Mouse (Mus musculus) liver, embryonic 13.5 days (tissue): ENCODE data around the gene Tob2. TPM values are rescaled to one million over a fixed set of nuclear protein-coding genes. Genes with fewer than 3 reads are reported as not detected.

Experiments
- ATAC-seq: fragments of 200-750 bp; cut with Nextera tagmentation; 2 replicates; pipeline ENCODE4 v1.8.0; 2017; ENCODE audit warnings: low read depth, mild to moderate bottlenecking, moderate number of reproducible peaks, moderate library complexity
- DNase-seq: peaks from one replicate; pipeline ENCODE4 v3.0.0; 2022
- H3K27ac ChIP-seq: fragments of 300-500 bp; sonication (generic); 2 replicates; pipeline ENCODE4 v1.5.1; 2015; ENCODE audit warnings: moderate library complexity, mild to moderate bottlenecking, inconsistent platforms
- H3K27me3 ChIP-seq: fragments of 300-500 bp; sonication (generic); 2 replicates; pipeline ENCODE4 v1.6.1; 2015; ENCODE audit warnings: mild to moderate bottlenecking, inconsistent platforms
- H3K36me3 ChIP-seq: fragments of 300-500 bp; sonication (generic); 2 replicates; pipeline ENCODE4 v1.6.1; 2015; ENCODE audit warnings: mild to moderate bottlenecking, inconsistent platforms
- H3K4me1 ChIP-seq: fragments of 300-500 bp; sonication (generic); replicated peaks from 2 replicates; pipeline ENCODE4 v1.6.1; 2015; ENCODE audit warnings: inconsistent platforms
- H3K4me2 ChIP-seq: fragments of 300-500 bp; sonication (generic); 2 replicates; pipeline ENCODE4 v1.6.1; 2015; ENCODE audit warnings: inconsistent platforms, mild to moderate bottlenecking, moderate library complexity
- H3K4me3 ChIP-seq: fragments of 300-500 bp; sonication (generic); replicated peaks from 2 replicates; pipeline ENCODE4 v1.5.1; 2015; ENCODE audit warnings: mild to moderate bottlenecking, inconsistent platforms
- H3K9ac ChIP-seq: fragments of 300-500 bp; sonication (generic); 2 replicates; pipeline ENCODE4 v1.6.1; 2015; ENCODE audit warnings: mild to moderate bottlenecking, inconsistent platforms
- H3K9me3 ChIP-seq: fragments of 300-500 bp; sonication (generic); replicated peaks from 2 replicates; pipeline ENCODE4 v1.6.1; 2016; ENCODE audit warnings: inconsistent platforms
- WGBS: fragments of 180-500 bp; shearing (Covaris S2); methylation state at CpG from one replicate; pipeline ENCODE4 v1.1.7; 2015; ENCODE audit not compliant: insufficient replicate concordance; 5-methylcytosine and 5-hydroxymethylcytosine counted together
- polyA plus RNA-seq: library from polyadenylated mRNA; unstranded; fragments of >200 nt; fragmentation: Nextera tagmentation; extraction: Ambion mirVana; gene quantifications from 2 replicates; pipeline ENCODE4 v1.2.1, GENCODE M21; 2015

The Tob2 gene
- 9.0 and 11.9 TPM in 2 replicates for polyA plus RNA-seq

DNA sequence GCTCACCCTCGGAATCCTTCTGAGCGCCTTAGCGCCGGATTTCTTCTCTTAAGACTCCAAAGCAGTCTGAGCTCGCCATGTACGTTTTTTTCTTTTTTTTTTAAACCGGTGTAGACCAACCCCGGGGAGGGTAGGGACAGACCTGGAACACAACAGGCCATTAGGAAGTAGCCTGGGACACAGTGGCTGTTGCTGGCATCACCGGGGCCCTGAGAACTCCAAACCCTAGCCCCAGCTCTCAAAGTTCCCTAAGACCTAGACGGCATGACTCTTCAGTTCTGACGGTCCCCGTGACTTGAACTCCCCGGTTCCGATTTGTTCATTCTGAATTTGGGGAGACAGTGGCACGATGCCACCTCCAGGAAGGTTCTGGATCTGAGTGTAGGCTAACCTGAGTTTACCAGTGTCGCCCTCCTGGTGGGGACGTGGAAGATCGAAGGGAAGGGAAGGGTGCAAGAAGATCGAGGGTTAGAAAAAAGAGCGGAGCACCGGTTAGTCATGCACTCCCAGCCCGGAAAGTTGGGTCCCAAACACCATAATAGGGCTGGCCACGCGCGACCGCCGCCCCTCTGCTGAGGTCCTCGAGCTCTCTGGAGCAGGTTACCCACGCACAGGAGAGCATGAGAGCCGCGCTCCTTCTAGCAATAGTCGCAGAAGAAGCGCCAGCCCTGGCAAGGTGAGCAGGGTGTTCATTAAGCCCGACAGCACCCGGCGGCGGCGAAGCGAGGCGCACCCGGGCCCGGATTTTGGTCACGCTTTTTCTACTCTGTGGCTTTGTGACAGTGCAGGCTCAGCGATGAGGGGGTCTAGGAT, at the start of gene Tob2:
Tob2 (minus strand) TSS at position 280 of the 813 bp plus-strand sequence.
- under 1% methylated on average over 44 of the region's 44 CpGs for WGBS

GRCm38 (mm10) chr15:81907953-81908352, 49.4 kb upstream of the Tob2 start:
- no peak for ATAC-seq
- WGBS, result 87% methylated on average over 8 of the region's 8 CpGs
- 0 out of 2 replicates have a peak, but pooled peaks cover 5% of the 10 kb centered on the region for H3K4me1 ChIP-seq
- H3K27me3 ChIP-seq, result no peaks in the 10 kb centered on the region
- H3K36me3 ChIP-seq, result peaks cover 92% of the 10 kb centered on the region
- H3K9me3 ChIP-seq, result no peaks in the 10 kb centered on the region
- no peak overlapping the region for H3K27ac ChIP-seq
- H3K4me2 ChIP-seq, result no peak overlapping the region
- H3K9ac ChIP-seq, result no peak overlapping the region
- no peak for DNase-seq
- no peak overlapping the region for H3K4me3 ChIP-seq

More for the DNA sequence above, at the start of gene Tob2:
- DNase-seq (peak; percentile 58), ATAC-seq (peak; percentile 3; the same call in 1 of the 2 replicates)
- H3K4me1 ChIP-seq, result peaks cover 51% of the 10 kb centered on the region
- H3K9me3 ChIP-seq, result no peaks in the 10 kb centered on the region
- H3K27me3 ChIP-seq, result no peaks in the 10 kb centered on the region
- H3K4me3 ChIP-seq, result peak within 1 kb of the TSS; percentile 85
- peaks cover 9% of the 10 kb centered on the region for H3K36me3 ChIP-seq
- peak within 1 kb of the TSS; percentile 86 for H3K9ac ChIP-seq
- peak within 1 kb of the TSS; percentile 95 for H3K27ac ChIP-seq
- peak within 1 kb of the TSS; percentile 92 for H3K4me2 ChIP-seq

DNA sequence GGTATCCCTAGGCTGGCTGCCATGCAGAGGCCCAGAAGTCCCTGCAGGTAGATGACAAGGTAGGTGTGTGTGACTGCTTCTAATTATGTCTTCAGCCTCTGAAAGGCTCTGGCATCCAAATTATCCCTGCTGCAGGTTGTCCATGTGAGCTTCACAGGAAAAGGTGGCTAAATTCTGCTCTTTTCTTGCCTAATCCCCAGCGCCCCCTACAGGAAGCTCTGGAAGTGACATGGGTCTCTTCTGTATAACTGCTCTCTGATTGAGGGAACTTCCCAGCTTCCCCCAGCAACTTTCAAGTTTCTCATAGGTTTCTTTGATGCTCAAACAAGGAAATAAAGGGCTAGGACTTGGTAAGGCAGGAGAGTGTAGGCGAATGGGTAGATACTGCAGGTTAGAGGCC, 46.3 kb upstream of the Tob2 start:
- H3K4me1 ChIP-seq, result no peaks in the 10 kb centered on the region
- H3K27ac ChIP-seq, result no peak overlapping the region
- H3K9ac ChIP-seq, result no peak overlapping the region
- WGBS, result 22% methylated on average over 2 of the region's 2 CpGs
- DNase-seq (peak; percentile 56), ATAC-seq (peak; percentile 14; the same call in 1 of the 2 replicates)
- peaks cover 92% of the 10 kb centered on the region for H3K36me3 ChIP-seq
- H3K4me3 ChIP-seq, result no peak overlapping the region
- no peaks in the 10 kb centered on the region for H3K9me3 ChIP-seq
- no peak overlapping the region for H3K4me2 ChIP-seq
- H3K27me3 ChIP-seq, result no peaks in the 10 kb centered on the region

DNA sequence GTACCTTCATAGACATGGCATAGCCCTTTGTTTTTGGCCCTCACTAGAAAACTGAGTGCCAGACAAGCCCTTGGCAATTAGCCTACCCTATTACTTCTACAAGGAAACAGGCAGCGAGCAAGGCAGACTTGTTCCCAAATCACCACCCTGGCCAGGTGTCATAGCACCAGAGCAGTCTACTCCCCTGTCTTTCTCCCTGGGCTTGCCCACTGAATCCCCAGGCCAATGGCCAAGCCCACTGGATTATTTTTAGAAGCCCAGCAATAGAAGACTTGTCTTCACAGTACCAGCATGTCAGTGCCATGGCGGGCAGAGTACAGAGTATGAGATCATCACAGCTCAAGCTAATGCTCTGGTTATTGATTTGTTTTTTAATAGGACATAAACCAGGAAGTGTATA, 40.2 kb upstream of the Tob2 start:
- DNase-seq, result no peak
- H3K4me2 ChIP-seq, result no peak overlapping the region
- peaks cover 14% of the 10 kb centered on the region for H3K4me1 ChIP-seq
- H3K9me3 ChIP-seq, result no peaks in the 10 kb centered on the region
- H3K27ac ChIP-seq, result peak overlapping the region; percentile 65
- no peaks in the 10 kb centered on the region for H3K27me3 ChIP-seq
- H3K36me3 ChIP-seq, result peaks cover 92% of the 10 kb centered on the region
- no peak overlapping the region for H3K9ac ChIP-seq
- no peak overlapping the region for H3K4me3 ChIP-seq
- 85% methylated on average over 2 of the region's 2 CpGs for WGBS
- no peak for ATAC-seq

DNA sequence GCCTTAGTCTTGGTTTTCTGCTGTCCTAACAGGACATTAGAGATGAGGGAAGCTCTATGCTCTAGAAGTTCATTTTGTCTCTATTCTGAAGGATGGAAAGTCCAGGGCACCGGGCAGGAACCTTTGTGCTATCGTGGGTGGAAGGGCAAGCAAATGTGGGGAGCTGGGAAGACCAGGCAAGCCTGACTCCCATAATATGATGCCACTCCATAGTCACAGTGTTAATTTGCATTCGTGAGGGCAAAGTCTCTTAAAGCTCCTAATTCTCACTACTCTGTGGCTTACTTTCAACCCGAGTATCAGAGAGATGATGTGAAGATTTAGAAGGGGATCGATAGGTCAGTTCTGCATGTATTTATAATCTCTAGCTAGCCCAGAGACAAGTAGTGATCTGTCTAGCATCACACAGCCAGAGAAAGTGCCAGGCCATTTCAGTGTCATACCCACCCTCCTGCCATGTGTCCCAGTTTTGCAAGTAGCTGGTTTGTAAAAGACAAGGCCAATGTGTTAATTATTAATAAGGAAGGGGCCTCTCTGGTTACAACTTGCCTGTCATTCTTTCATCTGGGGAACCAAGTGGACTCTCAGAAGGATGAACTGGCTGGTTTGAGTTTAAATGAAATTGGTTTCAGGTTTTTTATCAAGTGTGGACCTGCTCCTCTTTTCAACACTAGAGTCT, 39.1 kb upstream of the Tob2 start:
- DNase-seq, result no peak
- no peak; the same call in 1 of the 2 replicates for ATAC-seq
- 80% methylated on average over 5 of the region's 5 CpGs for WGBS
- Histone ChIP-seq H3K4me3 (no peak overlapping the region), H3K9me3 (no peaks in the 10 kb centered on the region), H3K27me3 (no peaks in the 10 kb centered on the region), H3K4me1 (peaks cover 21% of the 10 kb centered on the region), H3K9ac (no peak overlapping the region), H3K36me3 (peaks cover 91% of the 10 kb centered on the region), H3K4me2 (no peak overlapping the region), H3K27ac (peak overlapping the region; percentile 65)

DNA sequence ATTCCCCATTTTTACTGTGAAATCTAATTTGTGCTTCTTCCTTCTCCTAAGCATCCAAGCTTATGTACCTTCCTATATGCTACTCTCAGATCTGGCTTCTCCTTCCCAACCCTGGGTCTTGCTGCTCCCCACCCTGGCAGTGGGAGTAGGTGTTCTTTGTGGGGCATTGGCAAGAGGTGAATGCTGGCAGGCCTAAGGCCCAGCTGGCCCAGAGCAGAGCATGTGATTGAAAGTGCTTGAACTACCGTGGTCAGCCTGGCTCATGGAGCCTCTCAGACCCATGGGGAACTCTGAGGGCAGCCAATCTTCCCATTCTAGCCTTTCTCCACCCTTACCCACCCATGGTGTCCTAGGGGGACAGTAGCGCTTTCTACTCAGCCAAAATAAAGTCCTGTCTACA, 37.8 kb upstream of the Tob2 start:
- Histone ChIP-seq H3K9me3 (no peaks in the 10 kb centered on the region), H3K4me3 (no peak overlapping the region), H3K4me2 (no peak overlapping the region), H3K27ac (no peak overlapping the region), H3K27me3 (no peaks in the 10 kb centered on the region), H3K36me3 (peaks cover 84% of the 10 kb centered on the region), H3K4me1 (peaks cover 34% of the 10 kb centered on the region), H3K9ac (no peak overlapping the region)
- ATAC-seq (no peak), DNase-seq (no peak)
- 86% methylated on average over 2 of the region's 2 CpGs for WGBS

- Histone ChIP-seq H3K4me3 (no peak overlapping the region), H3K27me3 (no peaks in the 10 kb centered on the region), H3K9me3 (no peaks in the 10 kb centered on the region), H3K27ac (peak overlapping the region; percentile 94), H3K4me2 (no peak overlapping the region), H3K4me1 (peaks cover 58% of the 10 kb centered on the region), H3K36me3 (peaks cover 81% of the 10 kb centered on the region), H3K9ac (no peak overlapping the region)
- 60% methylated on average over 1 of the region's 1 CpGs for WGBS
- ATAC-seq (no peak), DNase-seq (no peak)
Measured at GRCm38 (mm10) chr15:81894002-81894401, 35.4 kb upstream of the Tob2 start.

GRCm38 (mm10) chr15:81891822-81892580, 33.4 kb upstream of the Tob2 start:
- ATAC-seq (peak; percentile 94), DNase-seq (peak; percentile 80)
- Histone ChIP-seq H3K4me1 (peaks cover 63% of the 10 kb centered on the region), H3K27ac (peak overlapping the region; percentile 94), H3K36me3 (peaks cover 75% of the 10 kb centered on the region), H3K9me3 (no peaks in the 10 kb centered on the region), H3K4me3 (no peak overlapping the region), H3K4me2 (peak overlapping the region; percentile 48), H3K27me3 (no peaks in the 10 kb centered on the region), H3K9ac (peak overlapping the region; percentile 31)
- 58% methylated on average over 8 of the region's 8 CpGs for WGBS

- Histone ChIP-seq H3K4me2 (peak overlapping the region; percentile 48), H3K4me3 (no peak overlapping the region), H3K9me3 (no peaks in the 10 kb centered on the region), H3K4me1 (peaks cover 57% of the 10 kb centered on the region), H3K27me3 (no peaks in the 10 kb centered on the region), H3K36me3 (peaks cover 72% of the 10 kb centered on the region), H3K27ac (peak overlapping the region; percentile 94), H3K9ac (peak overlapping the region; percentile 31)
- no peak for DNase-seq
- peak; percentile 57 for ATAC-seq
- 50% methylated on average over 7 of the region's 7 CpGs for WGBS
Measured at GRCm38 (mm10) chr15:81891140-81891802, 32.7 kb upstream of the Tob2 start.

- no peak for ATAC-seq
- Histone ChIP-seq H3K4me1 (peaks cover 57% of the 10 kb centered on the region), H3K27me3 (no peaks in the 10 kb centered on the region), H3K4me2 (no peak overlapping the region), H3K9ac (0 out of 2 replicates have a peak overlapping the region, but pooled peaks have one; percentile 4), H3K27ac (peak overlapping the region; percentile 30), H3K4me3 (no peak overlapping the region), H3K9me3 (no peaks in the 10 kb centered on the region), H3K36me3 (peaks cover 58% of the 10 kb centered on the region)
- no peak for DNase-seq
- WGBS, result 84% methylated on average over 7 of the region's 7 CpGs
Measured at GRCm38 (mm10) chr15:81889175-81889574, 30.6 kb upstream of the Tob2 start.
